Mouse (Mus musculus) macrophage (primary cell): ENCODE measurements at regions not wholly inside any gene's neighbourhood (a gene's known extent, or its start where the extent isn't known, plus 50 kb on each side); places are given as distances from the start of the nearest gene placed in this dataset.

Experiments
- H3K27ac ChIP-seq: fragments of 350-480 bp; formaldehyde crosslinking; 2 replicates; pipeline ENCODE4 v1.9.0; 2021
- H3K36me3 ChIP-seq: fragments of 350-480 bp; formaldehyde crosslinking; 2 replicates; pipeline ENCODE4 v1.9.0; 2021; ENCODE audit errors: inconsistent target
- H3K4me3 ChIP-seq: fragments of 350-480 bp; formaldehyde crosslinking; 2 replicates; pipeline ENCODE4 v1.9.0; 2021; ENCODE audit errors: inconsistent target
- H3K79me2 ChIP-seq: fragments of 350-480 bp; formaldehyde crosslinking; 2 replicates; pipeline ENCODE4 v1.9.0; 2021; ENCODE audit errors: inconsistent target
- WGBS: methylation state at CpG from one replicate; pipeline ENCODE4 v1.1.7; 2026; ENCODE audit warnings: inconsistent platforms; ENCODE audit not compliant: missing documents; 5-methylcytosine and 5-hydroxymethylcytosine counted together

DNA sequence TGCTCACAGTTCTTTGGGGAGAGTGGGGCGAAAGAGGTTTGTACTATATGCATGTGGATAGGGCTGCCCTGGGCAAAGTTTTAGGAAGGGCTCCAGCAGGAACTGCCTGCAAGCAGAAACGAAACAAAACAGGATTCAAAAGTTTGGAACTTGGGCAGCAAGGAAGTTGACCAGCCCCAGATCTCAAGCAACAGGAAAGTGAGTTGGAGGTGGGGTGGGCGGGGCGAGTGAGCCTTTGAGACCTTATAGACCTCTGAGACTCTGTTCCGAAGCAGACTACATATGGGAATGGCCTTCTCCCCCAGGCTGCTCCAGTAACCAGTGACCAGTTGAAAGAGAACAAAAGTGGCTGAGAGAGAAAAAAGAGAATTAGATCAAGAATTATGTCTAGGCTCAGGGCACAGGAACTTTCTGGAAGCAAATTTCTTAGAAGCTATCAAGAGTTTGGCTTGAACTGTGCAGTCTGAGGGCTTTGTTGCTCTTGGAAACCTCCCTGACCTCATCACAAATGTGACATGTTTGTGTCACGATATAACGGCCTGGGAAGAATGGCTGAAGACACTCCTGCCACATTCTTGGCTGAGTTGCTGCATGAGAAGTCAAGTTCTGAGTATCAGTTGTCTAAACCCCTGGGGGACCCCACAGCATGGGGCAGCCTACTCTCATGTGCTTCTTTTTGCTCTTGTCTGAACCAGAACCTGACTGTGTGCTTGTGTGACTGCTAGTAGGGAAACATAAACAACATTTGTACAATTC is 156.4 kb downstream of the Tmx1 start:
- Histone ChIP-seq H3K27ac (no peak overlapping the region), H3K36me3 (no peaks in the 10 kb centered on the region), H3K4me3 (no peak overlapping the region), H3K79me2 (no peaks in the 10 kb centered on the region)
- 91% methylated on average over 7 of the region's 7 CpGs for WGBS

DNA sequence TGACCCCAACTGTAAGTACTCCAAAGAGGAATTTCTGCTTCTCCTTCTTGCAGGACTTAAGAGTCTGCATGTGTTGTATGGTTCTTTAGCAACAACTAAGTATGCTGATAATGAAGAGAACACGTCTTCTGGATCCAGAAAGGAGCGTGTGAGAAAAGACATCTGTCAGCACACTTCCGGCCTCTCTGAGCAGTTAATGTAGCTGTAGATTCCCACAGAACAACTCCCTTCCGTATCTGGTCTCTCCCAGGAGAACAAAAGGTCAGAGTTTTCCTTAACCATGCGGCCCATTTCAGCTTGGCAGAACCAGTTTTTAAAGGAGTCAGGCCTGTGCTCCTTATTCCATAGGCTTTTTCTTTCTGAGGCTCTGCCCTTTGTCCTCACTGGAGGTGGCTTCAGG is 159.0 kb downstream of the Tmx1 start:
- H3K79me2 ChIP-seq = no peaks in the 10 kb centered on the region
- WGBS = 96% methylated on average over 5 of the region's 5 CpGs
- no peaks in the 10 kb centered on the region for H3K36me3 ChIP-seq
- H3K27ac ChIP-seq = no peak overlapping the region
- H3K4me3 ChIP-seq = no peak overlapping the region

DNA sequence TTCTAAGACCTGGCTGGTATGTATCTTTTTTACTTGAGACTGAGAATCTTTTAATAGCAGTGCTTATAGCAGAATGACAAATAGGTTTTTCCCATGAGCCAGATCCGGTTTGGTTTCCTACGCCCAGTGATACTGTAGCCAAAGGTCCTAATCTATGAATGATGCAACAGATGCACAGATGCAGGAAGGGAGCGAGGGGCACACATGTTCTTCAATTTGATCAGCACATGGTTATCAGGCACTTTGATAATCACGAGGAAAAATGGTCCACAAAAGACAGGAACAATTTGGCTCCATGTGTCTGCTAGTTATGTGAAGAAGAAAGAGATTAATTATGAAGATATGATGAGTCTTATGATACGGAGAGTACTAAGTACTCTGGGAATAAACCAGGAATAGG is 160.3 kb downstream of the Tmx1 start:
- 94% methylated on average over 5 of the region's 5 CpGs for WGBS
- H3K4me3 ChIP-seq = no peak overlapping the region
- no peaks in the 10 kb centered on the region for H3K79me2 ChIP-seq
- H3K36me3 ChIP-seq = no peaks in the 10 kb centered on the region
- no peak overlapping the region for H3K27ac ChIP-seq

DNA sequence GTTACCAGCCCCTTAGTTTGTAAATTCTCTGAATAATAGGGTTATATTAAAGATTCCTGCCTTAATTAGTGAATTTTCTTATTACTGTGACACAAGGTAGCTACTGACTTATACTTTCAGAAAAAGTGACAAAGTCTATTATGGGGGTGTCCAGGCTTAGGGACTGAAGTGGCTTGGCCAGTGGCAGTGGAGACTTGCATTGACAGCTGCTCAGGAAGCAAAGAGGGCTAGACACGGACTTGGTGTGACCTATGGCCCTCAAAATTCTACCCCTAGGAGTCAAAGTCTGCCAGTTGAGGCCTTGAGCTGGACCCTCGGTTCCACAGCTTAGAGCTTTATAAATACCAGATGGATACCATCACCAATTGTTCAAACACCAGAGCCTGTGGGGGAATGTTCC is 161.2 kb downstream of the Tmx1 start:
- Histone ChIP-seq H3K27ac (no peak overlapping the region), H3K36me3 (no peaks in the 10 kb centered on the region), H3K4me3 (no peak overlapping the region), H3K79me2 (no peaks in the 10 kb centered on the region)
- 96% methylated on average over 2 of the region's 2 CpGs for WGBS

DNA sequence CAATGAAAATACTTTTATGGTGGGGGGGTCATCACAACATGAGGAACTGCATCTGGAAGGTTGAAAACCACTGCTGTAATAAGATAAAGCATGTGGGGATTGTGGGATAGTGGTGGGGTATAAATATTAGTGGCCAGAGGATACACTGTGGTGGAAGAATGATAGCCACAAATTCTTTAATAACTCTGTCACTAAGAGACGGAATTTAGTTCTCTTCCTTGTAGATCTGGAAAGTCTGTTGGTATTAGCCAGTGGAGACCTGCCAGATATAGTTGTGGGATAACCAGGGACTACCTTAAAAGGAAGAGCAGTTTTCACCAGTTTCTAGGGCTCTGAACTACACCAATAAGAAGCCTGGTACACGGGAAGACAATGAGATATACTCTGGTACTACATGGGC is 161.8 kb downstream of the Tmx1 start:
- WGBS = 93% methylated on average over 2 of the region's 2 CpGs
- Histone ChIP-seq H3K36me3 (no peaks in the 10 kb centered on the region), H3K4me3 (no peak overlapping the region), H3K79me2 (no peaks in the 10 kb centered on the region), H3K27ac (no peak overlapping the region)

DNA sequence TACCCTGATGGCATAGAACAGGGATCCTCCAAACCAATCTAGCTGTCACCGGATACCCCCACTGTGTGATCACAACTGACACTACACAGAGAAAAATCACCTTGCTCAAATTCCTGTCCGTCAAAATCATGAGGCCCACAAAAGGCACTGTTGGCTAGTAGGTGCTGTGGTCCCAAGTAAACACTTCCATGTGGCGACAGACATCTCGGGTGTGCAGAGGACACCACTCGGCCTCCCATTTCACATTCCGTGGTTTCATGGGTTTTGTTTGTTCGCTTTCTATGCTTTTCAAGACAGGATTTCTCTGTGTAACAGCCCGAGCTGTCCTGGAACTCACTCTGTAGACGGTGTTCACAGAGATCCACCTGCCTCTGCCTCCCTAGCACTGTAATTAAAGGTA is 162.2 kb downstream of the Tmx1 start:
- Histone ChIP-seq H3K36me3 (no peaks in the 10 kb centered on the region), H3K27ac (no peak overlapping the region), H3K79me2 (no peaks in the 10 kb centered on the region), H3K4me3 (no peak overlapping the region)
- 92% methylated on average over 9 of the region's 9 CpGs for WGBS

DNA sequence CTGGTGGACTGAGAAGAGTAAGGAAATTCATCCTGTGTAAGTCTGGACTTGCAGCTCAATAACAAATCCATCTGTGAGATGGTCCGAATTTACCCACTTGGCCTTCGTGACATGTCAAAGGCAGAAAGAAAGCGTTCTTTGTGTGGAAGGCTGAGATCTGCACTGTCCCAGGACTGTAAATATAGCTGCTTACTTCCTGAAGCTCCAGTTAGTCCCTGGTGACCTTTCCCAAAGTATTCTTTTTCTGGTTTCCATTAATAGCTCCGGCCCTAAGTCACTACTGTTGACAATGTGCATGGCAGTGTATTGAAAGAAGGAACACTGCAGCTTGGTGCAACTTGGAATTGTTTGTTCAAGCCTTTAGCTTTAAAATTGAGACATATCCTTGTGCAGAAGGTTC is 163.2 kb downstream of the Tmx1 start:
- WGBS = 78% methylated on average over 4 of the region's 4 CpGs
- H3K36me3 ChIP-seq = no peaks in the 10 kb centered on the region
- H3K4me3 ChIP-seq = no peak overlapping the region
- H3K79me2 ChIP-seq = no peaks in the 10 kb centered on the region
- no peak overlapping the region for H3K27ac ChIP-seq

DNA sequence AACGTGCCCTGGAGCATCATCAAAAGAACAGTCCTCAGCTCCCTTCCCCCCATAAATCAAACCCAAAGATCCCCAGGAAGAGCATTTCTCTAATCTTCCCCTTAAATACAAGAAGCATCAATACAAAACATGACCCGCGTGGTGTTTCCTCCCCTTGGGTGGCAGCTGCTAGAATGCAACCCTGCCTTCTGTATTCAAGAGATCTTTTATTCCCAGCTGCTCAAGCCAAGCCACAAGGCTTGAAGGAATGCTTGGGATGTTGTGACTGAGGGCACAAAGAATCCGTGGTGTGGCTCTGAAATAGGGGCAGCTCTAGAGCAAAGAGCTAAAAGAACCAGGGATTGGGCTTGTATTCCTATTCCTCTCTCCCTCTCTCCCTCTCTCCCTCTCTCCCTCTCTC is 163.6 kb downstream of the Tmx1 start:
- H3K36me3 ChIP-seq = no peaks in the 10 kb centered on the region
- no peak overlapping the region for H3K4me3 ChIP-seq
- H3K79me2 ChIP-seq = no peaks in the 10 kb centered on the region
- 77% methylated on average over 4 of the region's 4 CpGs for WGBS
- H3K27ac ChIP-seq = no peak overlapping the region

DNA sequence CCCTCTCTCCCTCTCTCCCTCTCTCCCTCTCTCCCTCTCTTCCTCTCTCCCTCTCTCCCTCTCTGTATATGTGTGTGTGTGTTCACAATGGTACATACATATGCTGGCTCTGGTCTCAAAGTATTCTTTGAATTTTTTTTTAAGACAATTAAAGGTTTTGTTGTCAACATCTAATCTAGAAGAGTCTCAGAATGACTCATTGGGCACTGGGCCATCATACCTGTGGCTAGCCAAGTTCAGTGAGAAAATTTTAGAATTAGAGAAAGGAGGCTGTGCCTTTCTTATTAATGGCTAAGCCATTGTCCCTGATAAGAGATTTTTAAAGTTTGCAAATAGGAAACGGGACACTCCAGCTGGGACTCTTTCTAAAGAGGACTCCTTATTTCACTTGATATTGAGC is 164.1 kb downstream of the Tmx1 start:
- Histone ChIP-seq H3K4me3 (no peak overlapping the region), H3K36me3 (no peaks in the 10 kb centered on the region), H3K27ac (no peak overlapping the region), H3K79me2 (no peaks in the 10 kb centered on the region)
- 100% methylated on average over 1 of the region's 1 CpGs for WGBS

DNA sequence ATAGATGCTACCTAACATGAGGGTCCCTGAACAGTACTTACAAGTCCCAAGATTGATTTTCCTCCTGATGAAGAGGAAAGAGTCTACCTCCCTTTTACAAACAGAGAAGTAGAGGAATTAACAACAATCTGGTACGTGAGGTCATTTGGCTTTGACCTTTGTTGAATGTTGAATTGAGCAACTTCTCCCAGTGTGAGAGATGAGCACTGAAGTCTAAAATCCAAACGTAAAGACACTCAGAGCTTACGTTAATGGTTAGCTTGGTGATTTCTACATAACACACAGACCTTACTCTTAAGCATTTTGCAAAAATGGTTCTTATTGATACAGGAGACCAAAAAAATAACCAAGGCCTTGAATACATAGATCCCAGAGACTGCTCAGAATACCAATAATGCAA is 165.1 kb downstream of the Tmx1 start:
- H3K36me3 ChIP-seq = no peaks in the 10 kb centered on the region
- H3K4me3 ChIP-seq = no peak overlapping the region
- no peak overlapping the region for H3K27ac ChIP-seq
- 92% methylated on average over 3 of the region's 3 CpGs for WGBS
- H3K79me2 ChIP-seq = no peaks in the 10 kb centered on the region

DNA sequence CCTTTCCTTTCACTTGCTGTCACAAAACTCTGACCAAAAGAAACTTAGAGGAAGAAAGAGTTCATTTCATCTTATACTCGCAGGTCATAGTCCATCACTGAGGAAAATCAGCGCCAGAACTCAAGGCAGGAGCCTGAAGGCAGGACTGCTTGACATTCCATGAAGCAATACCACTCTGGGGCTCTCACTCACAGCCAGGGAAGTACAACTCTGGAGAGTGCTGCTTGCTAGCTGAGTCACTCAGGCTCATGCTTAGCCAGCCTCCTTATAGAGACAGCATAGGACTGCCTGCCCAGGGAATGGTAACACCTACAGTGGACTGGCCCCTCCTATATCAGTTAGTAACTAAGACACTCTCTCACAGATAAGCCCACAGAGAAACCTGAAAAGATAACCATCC is 166.5 kb downstream of the Tmx1 start:
- no peaks in the 10 kb centered on the region for H3K79me2 ChIP-seq
- H3K4me3 ChIP-seq = no peak overlapping the region
- H3K27ac ChIP-seq = no peak overlapping the region
- no peaks in the 10 kb centered on the region for H3K36me3 ChIP-seq
- WGBS = 91% methylated on average over 2 of the region's 2 CpGs

DNA sequence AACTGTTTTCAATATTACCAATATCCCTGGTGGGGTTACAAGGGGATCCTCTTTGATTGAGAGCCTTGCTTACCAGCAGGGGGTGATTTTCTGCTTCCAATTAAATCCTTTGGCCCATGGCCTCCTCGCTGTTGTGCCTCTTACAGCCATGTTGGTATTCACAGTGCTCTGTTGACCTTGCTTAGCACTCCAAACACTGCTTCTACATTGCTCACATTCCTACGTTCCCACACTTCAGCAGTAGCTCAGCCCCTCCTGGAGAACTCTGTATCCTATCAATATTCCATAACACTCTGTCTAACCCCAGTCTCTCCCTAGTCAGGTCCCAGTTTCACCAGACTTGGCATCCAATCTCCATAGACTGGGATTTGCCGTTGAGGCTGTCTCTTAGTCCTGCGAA is 169.1 kb downstream of the Tmx1 start:
- Histone ChIP-seq H3K79me2 (no peaks in the 10 kb centered on the region), H3K27ac (no peak overlapping the region), H3K36me3 (no peaks in the 10 kb centered on the region), H3K4me3 (no peak overlapping the region)
- WGBS = 97% methylated on average over 4 of the region's 4 CpGs

DNA sequence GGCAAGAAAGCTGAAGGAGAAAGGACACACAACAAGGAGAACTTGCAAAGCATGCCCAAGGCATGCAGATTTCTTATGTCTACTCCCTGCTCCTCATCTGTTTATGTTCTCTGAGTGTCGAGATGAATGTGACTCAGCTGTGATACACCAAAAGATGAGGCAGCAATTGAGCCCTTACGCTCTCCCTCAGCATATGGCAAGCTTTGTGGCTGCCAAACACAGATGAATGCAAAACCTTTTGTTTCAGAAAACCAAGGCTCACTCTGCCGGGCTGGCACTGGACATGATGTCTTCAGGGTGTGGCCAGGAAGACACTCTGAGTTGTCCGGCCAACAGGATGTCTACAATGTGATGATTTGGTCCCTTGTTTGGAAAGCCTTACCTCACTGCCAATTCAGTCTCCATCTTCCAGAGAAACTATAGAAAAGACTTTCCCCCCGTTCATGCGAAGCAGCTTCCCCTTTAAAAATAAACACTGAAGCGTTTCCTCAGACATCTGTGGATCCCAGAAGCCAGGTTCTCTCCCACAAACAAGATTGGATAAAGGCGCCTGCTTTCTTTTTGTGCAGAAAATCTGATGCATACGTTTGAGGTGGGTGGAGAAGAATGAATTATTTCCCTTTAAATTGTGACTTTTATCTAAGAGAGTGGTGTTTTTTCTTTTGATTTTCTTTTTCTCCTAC is 171.5 kb downstream of the Tmx1 start:
- WGBS = 80% methylated on average over 9 of the region's 9 CpGs
- Histone ChIP-seq H3K36me3 (no peaks in the 10 kb centered on the region), H3K79me2 (no peaks in the 10 kb centered on the region), H3K27ac (no peak overlapping the region), H3K4me3 (no peak overlapping the region)

DNA sequence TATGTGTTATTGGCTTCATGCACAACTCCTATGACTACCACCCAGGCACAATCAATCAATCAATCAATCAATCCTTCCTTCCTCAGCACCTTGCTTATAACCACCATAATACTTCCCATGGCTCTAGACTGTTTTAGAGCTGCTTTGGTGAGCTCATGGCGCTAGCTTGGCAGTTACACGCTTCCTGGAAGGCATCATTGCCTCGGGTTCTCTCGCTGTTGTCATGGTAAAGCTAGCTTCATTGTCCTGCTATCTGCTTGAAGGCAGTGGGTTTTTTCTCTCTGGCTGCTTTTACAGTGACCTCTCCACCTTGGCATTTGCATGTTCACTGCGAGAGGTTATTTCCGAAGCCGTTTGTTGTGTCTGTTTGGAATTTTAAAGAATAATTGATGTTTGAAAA is 174.7 kb downstream of the Tmx1 start:
- 83% methylated on average over 7 of the region's 7 CpGs for WGBS
- H3K27ac ChIP-seq = no peak overlapping the region
- no peaks in the 10 kb centered on the region for H3K36me3 ChIP-seq
- no peak overlapping the region for H3K4me3 ChIP-seq
- no peaks in the 10 kb centered on the region for H3K79me2 ChIP-seq

DNA sequence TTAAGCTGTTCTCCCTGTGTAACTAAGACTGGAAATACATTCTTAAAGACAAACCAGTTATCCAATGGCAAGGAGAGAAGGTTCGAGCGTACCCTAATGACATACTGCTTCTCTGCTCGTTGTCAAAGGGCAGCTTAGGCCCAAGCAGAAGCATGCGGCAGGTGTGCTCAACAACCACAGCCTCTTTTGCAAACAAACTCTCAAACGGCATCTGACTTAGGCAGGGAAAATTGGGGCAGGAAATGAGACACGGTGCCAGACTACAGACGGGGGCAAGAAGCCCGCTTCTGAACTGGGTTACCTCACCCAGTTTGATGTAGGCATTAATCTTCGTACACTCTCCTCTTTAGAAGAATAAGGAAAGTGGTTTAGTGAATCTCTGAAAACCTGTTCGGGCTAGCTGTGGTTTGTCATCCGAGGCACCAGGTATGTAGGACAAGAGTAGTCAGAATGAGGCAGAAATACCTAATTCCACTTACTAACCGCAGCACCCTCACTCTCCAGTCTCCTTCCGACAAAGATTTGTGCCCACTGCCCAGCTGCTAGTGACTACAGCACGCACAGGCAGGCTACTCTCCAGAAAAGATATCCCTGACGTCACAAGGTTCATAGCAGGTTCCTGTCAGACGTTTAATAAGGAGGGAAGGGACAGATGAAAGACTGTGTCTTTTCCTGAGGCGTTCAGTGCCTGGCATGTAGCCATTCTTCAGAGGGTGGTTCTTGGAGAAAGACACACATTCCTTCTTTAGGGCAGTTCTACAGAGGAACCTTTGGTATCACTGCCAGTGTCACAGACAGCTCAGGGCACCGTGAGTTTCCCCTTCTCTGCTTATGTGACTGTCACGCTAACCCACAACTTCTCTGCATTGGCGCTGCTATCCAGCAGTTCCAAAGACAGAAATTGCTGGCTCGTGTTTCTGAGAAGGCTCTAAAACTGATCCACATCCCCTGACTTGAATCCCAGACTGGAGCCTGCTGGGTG is 175.8 kb downstream of the Tmx1 start:
- H3K4me3 ChIP-seq = no peak overlapping the region
- no peaks in the 10 kb centered on the region for H3K79me2 ChIP-seq
- whole genome bisulfite sequencing = 67% methylated on average over 21 of the region's 21 CpGs
- no peak overlapping the region for H3K27ac ChIP-seq
- H3K36me3 ChIP-seq = no peaks in the 10 kb centered on the region
